Mouse (Mus musculus): Measurements from ENCODE around the gene Ctsd.

The Ctsd gene

GRCm38 (mm10) chr7:142400750-142401142 lies 12.9 kb upstream of the Ctsd start:
- in situ Hi-C loops (cut with MboI, MseI), result loop anchor here (10.0 kb wide), 1 partner anchor 484 kb away; no protein-coding TSS in a partner anchor

DNA sequence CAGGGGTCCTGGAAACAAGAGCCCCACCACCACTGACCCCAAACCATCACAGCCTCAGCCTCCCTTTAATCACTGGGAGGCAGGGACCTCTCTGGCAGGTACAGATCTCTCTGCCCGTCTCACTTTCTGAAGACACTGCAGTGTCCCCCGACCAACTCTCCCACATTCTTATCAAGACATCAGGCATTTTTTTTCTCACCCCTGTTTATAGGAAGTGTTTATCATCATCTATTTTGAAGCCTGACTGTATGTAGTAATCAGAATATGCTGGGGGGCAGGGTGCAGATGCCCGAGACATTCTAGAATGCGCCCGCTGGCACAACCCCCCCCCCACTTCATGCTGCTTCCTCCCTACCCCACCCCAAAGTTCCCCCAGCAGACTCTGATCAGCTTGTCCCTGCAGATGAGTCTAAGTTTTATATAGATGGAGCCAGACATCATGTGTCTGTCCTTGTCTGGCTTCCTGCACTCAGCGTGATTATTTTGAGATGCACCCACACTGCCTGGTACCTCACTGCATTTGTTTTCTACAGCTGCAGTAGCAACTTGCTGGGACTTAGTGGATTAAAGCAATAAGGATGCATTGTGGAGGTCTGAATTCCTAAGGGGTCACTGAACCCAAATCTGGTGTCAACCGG lies 12.4 kb upstream of the Ctsd start:
- in situ Hi-C loops (cut with MboI, MseI), result loop anchor here (10.0 kb wide), 1 partner anchor 485 kb away; no protein-coding TSS in a partner anchor

GRCm38 (mm10) chr7:142399250-142399649 lies 11.4 kb upstream of the Ctsd start:
- in situ Hi-C loops (cut with MboI, MseI), result loop anchor here (5.0 kb wide), 1 partner anchor 48 kb away; no protein-coding TSS in a partner anchor

- in situ Hi-C loops (cut with MboI, MseI), result loop anchor here (5.0 kb wide), 1 partner anchor 49 kb away; no protein-coding TSS in a partner anchor
Measured at GRCm38 (mm10) chr7:142398052-142398451, 10.2 kb upstream of the Ctsd start.

GRCm38 (mm10) chr7:142396611-142397010 lies 8.8 kb upstream of the Ctsd start:
- in situ Hi-C loops (cut with MboI, MseI), result loop anchor here (5.0 kb wide), 1 partner anchor 51 kb away; no protein-coding TSS in a partner anchor

GRCm38 (mm10) chr7:142395472-142395871 lies 7.6 kb upstream of the Ctsd start:
- in situ Hi-C loops (cut with MboI, MseI), result loop anchor here (5.0 kb wide), 1 partner anchor 52 kb away; no protein-coding TSS in a partner anchor

DNA sequence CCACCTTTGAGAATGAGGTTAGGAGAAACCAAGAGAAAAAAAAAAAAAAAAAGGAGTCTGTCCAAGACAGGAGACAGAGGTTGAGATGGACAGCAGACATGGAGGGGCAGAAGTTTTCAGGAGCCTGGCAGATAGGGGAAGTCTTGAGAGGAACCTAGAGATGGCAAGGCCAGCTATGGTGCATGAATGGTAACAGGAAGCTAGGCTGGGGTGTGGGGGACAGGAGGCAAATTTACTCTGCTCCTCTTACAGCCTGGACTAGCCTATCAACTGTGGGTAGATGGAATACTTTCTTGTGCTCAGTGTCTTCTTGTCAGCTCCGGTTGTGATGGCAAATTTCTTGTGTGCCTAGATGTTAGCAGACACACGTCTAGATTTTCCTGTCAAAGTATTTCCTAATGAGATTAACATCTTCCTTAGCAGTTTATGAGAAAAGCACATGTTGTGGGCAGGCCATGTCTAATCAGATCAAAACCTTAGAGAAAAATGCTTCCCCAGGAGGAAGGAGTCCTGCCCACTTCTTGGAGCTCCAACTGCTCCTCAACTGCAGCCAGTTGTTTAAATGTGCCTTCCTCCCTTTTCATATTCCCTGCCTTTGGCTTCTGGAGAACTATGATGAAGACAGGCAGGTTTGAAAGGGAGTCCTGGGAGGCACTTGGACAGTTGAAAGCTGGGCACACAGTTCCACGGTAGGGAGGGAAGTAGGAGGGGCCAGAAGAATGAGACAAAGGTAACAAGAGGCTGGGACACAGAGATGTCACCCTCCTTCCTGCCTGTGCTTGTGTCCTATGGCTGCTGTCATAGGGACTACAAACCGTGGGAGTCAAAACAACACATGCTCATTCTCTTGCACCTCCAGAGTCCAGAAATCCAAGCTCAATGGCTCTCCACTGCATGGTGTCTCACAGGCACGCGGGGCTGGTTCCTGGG lies 6.7 kb upstream of the Ctsd start:
- in situ Hi-C loops (cut with MboI, MseI), result loop anchor here (5.0 kb wide), 1 partner anchor 53 kb away; no protein-coding TSS in a partner anchor

- in situ Hi-C loops (cut with MboI, MseI), result no loop called here
Measured at GRCm38 (mm10) chr7:142393191-142393590, 5.4 kb upstream of the Ctsd start.

DNA sequence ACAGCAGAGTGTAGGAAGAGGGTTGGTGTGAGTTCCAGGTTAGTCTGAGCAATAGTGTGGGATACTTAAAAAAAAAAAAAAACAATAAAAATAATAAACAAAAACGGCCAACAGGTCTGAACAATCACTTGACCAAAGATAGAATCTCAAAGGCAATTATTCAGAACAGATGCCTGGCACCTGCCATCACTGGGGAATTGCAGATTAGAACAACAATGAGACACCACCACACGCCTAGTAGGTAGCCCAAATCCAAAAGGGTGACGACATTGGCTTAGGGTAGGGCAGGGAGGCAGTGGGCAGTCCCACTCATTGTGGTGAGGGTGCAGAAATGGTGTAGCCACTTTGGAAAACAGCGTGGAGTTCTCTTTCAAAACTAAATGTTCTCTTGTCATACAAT lies 3.8 kb upstream of the Ctsd start:
- in situ Hi-C loops (cut with MboI, MseI), result no loop called here

DNA sequence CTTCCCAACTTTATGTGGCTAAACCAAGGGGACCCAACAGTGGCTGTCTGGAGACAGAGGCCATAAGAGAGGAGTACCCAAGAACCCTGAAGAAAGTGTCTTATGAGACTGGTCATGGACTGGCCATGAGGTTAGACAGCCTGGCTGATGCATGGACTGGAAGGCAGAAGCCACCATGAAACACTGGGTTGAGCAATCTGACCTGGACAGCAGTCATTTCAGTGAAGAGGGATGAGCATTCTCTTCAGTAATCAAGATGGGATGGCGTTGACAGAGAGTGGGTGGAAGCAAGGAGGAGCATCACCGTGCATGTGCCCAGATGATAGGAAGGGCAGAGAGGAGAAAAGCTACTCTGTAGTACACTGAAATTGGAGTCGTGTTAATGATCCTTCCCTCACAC lies 3.3 kb upstream of the Ctsd start:
- in situ Hi-C loops (cut with MboI, MseI), result no loop called here

DNA sequence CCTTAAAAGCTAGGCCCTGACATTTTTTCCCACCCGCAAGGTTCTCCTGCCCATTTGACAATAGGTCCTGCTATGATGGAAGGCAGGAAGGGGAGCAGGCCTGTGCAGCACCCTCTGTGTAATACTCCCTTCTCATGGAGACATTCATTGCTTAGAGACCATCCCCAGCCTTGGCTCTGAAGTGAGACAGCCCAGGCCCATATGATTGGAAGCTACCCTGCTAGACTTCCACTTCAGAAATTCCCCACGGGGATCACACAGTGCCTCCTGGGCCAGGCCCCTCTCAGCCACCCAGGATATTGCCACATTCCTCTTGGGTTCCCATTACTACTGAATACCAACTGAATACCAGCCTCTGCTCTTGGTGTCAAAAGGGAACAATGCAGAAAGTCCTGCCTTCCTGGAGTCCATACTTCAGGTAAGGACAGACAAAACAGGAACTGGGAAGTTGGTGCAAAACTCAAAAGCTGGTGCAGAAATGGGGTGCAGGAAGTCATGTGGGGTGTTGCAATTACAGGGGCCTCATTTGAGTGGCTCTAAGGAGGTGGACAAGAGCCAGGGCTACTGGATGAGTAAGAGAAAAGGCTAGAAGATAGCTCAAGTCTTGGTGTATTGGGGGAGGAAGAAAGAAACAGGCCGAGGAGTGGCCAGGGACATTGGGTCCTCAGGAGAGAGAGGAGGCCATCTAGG lies 2.3 kb upstream of the Ctsd start:
- in situ Hi-C loops (cut with MboI, MseI), result loop anchor here (10.0 kb wide), 1 partner anchor 915 kb away; the partner anchor contains the start of genes Polr2l and Tspan4

- in situ Hi-C loops (cut with MboI, MseI), result loop anchor here (10.0 kb wide), 1 partner anchor 914 kb away; the partner anchor contains the start of genes Polr2l and Tspan4
Measured at GRCm38 (mm10) chr7:142388740-142389139, 902 bp upstream of the Ctsd start.

DNA sequence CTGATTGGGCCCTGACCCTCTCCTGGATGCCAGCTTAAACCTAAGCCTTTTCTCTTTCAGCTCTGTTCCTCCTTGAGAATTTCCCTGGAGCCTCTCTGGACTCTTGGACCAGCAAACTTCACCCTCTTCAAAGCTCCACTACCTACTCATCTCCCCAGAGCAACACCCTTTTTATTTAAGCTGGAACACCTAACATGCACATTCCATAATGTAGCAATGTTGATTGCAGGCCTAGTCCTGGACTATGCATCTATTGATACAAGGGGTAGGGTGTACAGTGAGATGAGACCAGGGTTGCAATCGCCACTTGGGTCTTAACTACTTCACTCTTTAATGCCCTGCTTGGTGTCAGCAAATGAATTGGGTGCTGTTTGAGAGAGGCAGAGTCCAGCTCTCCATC lies 360 bp upstream of the Ctsd start:
- in situ Hi-C loops (cut with MboI, MseI), result loop anchor here (10.0 kb wide), 1 partner anchor 913 kb away; the partner anchor contains the start of genes Polr2l and Tspan4

- in situ Hi-C loops (cut with MboI, MseI), result loop anchor here (10.0 kb wide), 1 partner anchor 912 kb away; the partner anchor contains the start of genes Polr2l and Tspan4
Measured at GRCm38 (mm10) chr7:142386621-142387201, 1.1 kb downstream of the Ctsd start.

- in situ Hi-C loops (cut with MboI, MseI), result loop anchor here (10.0 kb wide), 1 partner anchor 911 kb away; the partner anchor contains the start of genes Polr2l and Tspan4
Measured at GRCm38 (mm10) chr7:142385742-142386403, 2.0 kb downstream of the Ctsd start.

- in situ Hi-C loops (cut with MboI, MseI), result loop anchor here (10.0 kb wide), 1 partner anchor 910 kb away; the partner anchor contains the start of genes Polr2l and Tspan4
Measured at GRCm38 (mm10) chr7:142384306-142384705, 3.5 kb downstream of the Ctsd start.

- in situ Hi-C loops (cut with MboI, MseI), result loop anchor here (10.0 kb wide), 1 partner anchor 908 kb away; the partner anchor contains the start of genes Polr2l and Tspan4
Measured at GRCm38 (mm10) chr7:142382567-142382966, 5.3 kb downstream of the Ctsd start, which contains the start of gene Gm49369. TSS of gene Gm49369 (minus strand) at chr7:142382667.

- in situ Hi-C loops (cut with MboI, MseI), result loop anchor here (10.0 kb wide), 1 partner anchor 906 kb away; the partner anchor contains the start of genes Polr2l and Tspan4
Measured at GRCm38 (mm10) chr7:142381175-142381574, 6.7 kb downstream of the Ctsd start.

- in situ Hi-C loops (cut with MboI, MseI), result loop anchor here (5.0 kb wide), 1 partner anchor 42 kb away; no protein-coding TSS in a partner anchor
Measured at GRCm38 (mm10) chr7:142379186-142379585, 8.7 kb downstream of the Ctsd start.

All from T-helper 1 cell (primary cell).